Mouse (Mus musculus) liver, postnatal 0 days (tissue): ENCODE measurements around the gene Tenm1. TPM values are rescaled to one million over a fixed set of nuclear protein-coding genes. Genes with fewer than 3 reads are reported as not detected.
A peak's percentile ranks its signal among the peaks of the same experiment; 100 is the strongest.

Source experiments
- ATAC-seq: fragments of 200-750 bp; cut with Nextera tagmentation; 2 replicates; pipeline ENCODE4 v1.8.0; 2017; ENCODE audit warnings: mild to moderate bottlenecking, moderate library complexity
- DNase-seq: peaks from one replicate; pipeline ENCODE4 v3.0.0-alpha.2; 2016
- H3K27ac ChIP-seq: fragments of 300-500 bp; sonication (generic); 2 replicates; pipeline ENCODE4 v1.5.1; 2014; ENCODE audit warnings: antibody characterized with exemption, moderate library complexity, mild to moderate bottlenecking, low read depth
- H3K27me3 ChIP-seq: fragments of 300-500 bp; sonication (generic); 2 replicates; pipeline ENCODE4 v1.6.1; 2014; ENCODE audit warnings: low read length, control low read depth, mixed read lengths; ENCODE audit not compliant: insufficient read depth
- H3K36me3 ChIP-seq: fragments of 300-500 bp; sonication (generic); replicated peaks from 2 replicates; pipeline ENCODE4 v1.6.1; 2014; ENCODE audit warnings: mild to moderate bottlenecking, control low read depth, low read length, moderate library complexity, mixed read lengths; ENCODE audit not compliant: insufficient read depth
- H3K4me1 ChIP-seq: fragments of 300-500 bp; sonication (generic); 2 replicates; pipeline ENCODE4 v1.6.1; 2014; ENCODE audit warnings: antibody characterized with exemption, mild to moderate bottlenecking, control low read depth; ENCODE audit not compliant: insufficient read depth
- H3K4me2 ChIP-seq: fragments of 300-500 bp; sonication (generic); 2 replicates; pipeline ENCODE4 v1.6.1; 2014; ENCODE audit warnings: low read depth, mild to moderate bottlenecking, low read length, moderate library complexity, mixed read lengths
- H3K4me3 ChIP-seq: fragments of 300-500 bp; sonication (generic); 2 replicates; pipeline ENCODE4 v1.5.1; 2014; ENCODE audit warnings: low read depth, low read length
- H3K9ac ChIP-seq: fragments of 300-500 bp; sonication (generic); replicated peaks from 2 replicates; pipeline ENCODE4 v1.6.1; 2014; ENCODE audit warnings: mild to moderate bottlenecking, moderate library complexity
- H3K9me3 ChIP-seq: fragments of 300-500 bp; sonication (generic); 2 replicates; pipeline ENCODE4 v1.6.1; 2016; ENCODE audit warnings: mild to moderate bottlenecking, control low read depth, low read length, mixed read lengths
- CTCF ChIP-seq: sonication (generic); IDR thresholded peaks from 2 replicates; pipeline ENCODE4 v1.5.1; 2016; ENCODE audit warnings: antibody characterized with exemption, low read depth
- EP300 ChIP-seq: IDR thresholded peaks from 2 replicates; pipeline ENCODE4 v1.6.1; 2016; ENCODE audit warnings: antibody characterized with exemption, low read depth, mild to moderate bottlenecking
- WGBS: fragments of 180-500 bp; shearing (Covaris S2); extraction: QIAGEN DNeasy Blood & Tissue Kit; methylation state at CpG from one replicate; pipeline ENCODE4 v1.1.7; 2014; ENCODE audit not compliant: insufficient replicate concordance; 5-methylcytosine and 5-hydroxymethylcytosine counted together
- polyA plus RNA-seq: library from polyadenylated mRNA; unstranded; fragments of >200 nt; fragmentation: Nextera tagmentation; extraction: Ambion mirVana; gene quantifications from 2 replicates; pipeline ENCODE4 v1.2.1, GENCODE M21; 2015

Gene Tenm1
- polyA plus RNA-seq, 1 experiment from 2014 or later, result not detected

- H3K4me2 ChIP-seq, result peak overlapping the region; percentile 63
- no peak for ATAC-seq
- 26% methylated on average over 5 of the region's 5 CpGs for whole genome bisulfite sequencing
These were observed 888.2 kb downstream of the Tenm1 start for GRCm38 (mm10) chrX:42540756-42541053.

GRCm38 (mm10) chrX:42540030-42540755 is 888.7 kb downstream of the Tenm1 start:
- no peak overlapping the region for H3K27ac ChIP-seq
- DNase-seq, result no peak
- no peaks in the 10 kb centered on the region for H3K4me1 ChIP-seq
- TF ChIP-seq EP300 (no peak), CTCF (no peak)
- H3K9ac ChIP-seq, result no peak overlapping the region
- peak overlapping the region; percentile 30; the same call in 1 of the 2 replicates for H3K4me3 ChIP-seq
- WGBS, result 33% methylated on average over 3 of the region's 3 CpGs
- H3K27me3 ChIP-seq, result no peaks in the 10 kb centered on the region
- ATAC-seq, result no peak
- peak overlapping the region; percentile 63 for H3K4me2 ChIP-seq
- H3K36me3 ChIP-seq, result no peaks in the 10 kb centered on the region
- no peaks in the 10 kb centered on the region for H3K9me3 ChIP-seq

More at GRCm38 (mm10) chrX:42540756-42541053, 888.2 kb downstream of the Tenm1 start:
- Histone ChIP-seq H3K4me1 (no peaks in the 10 kb centered on the region), H3K27ac (no peak overlapping the region), H3K4me3 (peak overlapping the region; percentile 30; the same call in 1 of the 2 replicates), H3K36me3 (no peaks in the 10 kb centered on the region), H3K9ac (no peak overlapping the region), H3K27me3 (no peaks in the 10 kb centered on the region), H3K9me3 (no peaks in the 10 kb centered on the region)
- TF ChIP-seq CTCF, result peak; percentile 77
- no peak for TF ChIP-seq EP300
- peak; percentile 64 for DNase-seq

- Histone ChIP-seq H3K4me2 (no peak overlapping the region), H3K27me3 (no peaks in the 10 kb centered on the region), H3K4me1 (no peaks in the 10 kb centered on the region), H3K36me3 (no peaks in the 10 kb centered on the region), H3K27ac (no peak overlapping the region), H3K4me3 (no peak overlapping the region), H3K9ac (no peak overlapping the region), H3K9me3 (no peaks in the 10 kb centered on the region)
- TF ChIP-seq EP300, result no peak
- no peak for TF ChIP-seq CTCF
- DNase-seq (no peak), ATAC-seq (no peak)
- 76% methylated on average over 4 of the region's 4 CpGs for WGBS
These were observed 898.2 kb downstream of the Tenm1 start for GRCm38 (mm10) chrX:42530703-42531102.

GRCm38 (mm10) chrX:42522868-42523267 is 906.1 kb downstream of the Tenm1 start:
- H3K4me1 ChIP-seq, result no peaks in the 10 kb centered on the region
- H3K4me2 ChIP-seq, result no peak overlapping the region
- H3K27me3 ChIP-seq, result no peaks in the 10 kb centered on the region
- TF ChIP-seq CTCF (no peak), EP300 (no peak)
- 81% methylated on average over 2 of the region's 2 CpGs for WGBS
- H3K9ac ChIP-seq, result no peak overlapping the region
- DNase-seq (no peak), ATAC-seq (no peak)
- H3K27ac ChIP-seq, result no peak overlapping the region
- H3K36me3 ChIP-seq, result no peaks in the 10 kb centered on the region
- no peak overlapping the region for H3K4me3 ChIP-seq
- no peaks in the 10 kb centered on the region for H3K9me3 ChIP-seq

- H3K4me3 ChIP-seq, result no peak overlapping the region
- no peaks in the 10 kb centered on the region for H3K27me3 ChIP-seq
- no peaks in the 10 kb centered on the region for H3K36me3 ChIP-seq
- H3K9me3 ChIP-seq, result no peaks in the 10 kb centered on the region
- ATAC-seq (no peak), DNase-seq (no peak)
- H3K4me1 ChIP-seq, result no peaks in the 10 kb centered on the region
- no peak overlapping the region for H3K27ac ChIP-seq
- peak; percentile 46 for TF ChIP-seq CTCF
- TF ChIP-seq EP300, result no peak
- no peak overlapping the region for H3K4me2 ChIP-seq
- no peak overlapping the region for H3K9ac ChIP-seq
These were observed 916.4 kb downstream of the Tenm1 start for GRCm38 (mm10) chrX:42512567-42512966.

- no peak for TF ChIP-seq EP300
- no peak for TF ChIP-seq CTCF
- 68% methylated on average over 2 of the region's 2 CpGs for WGBS
- H3K27ac ChIP-seq, result no peak overlapping the region
- no peaks in the 10 kb centered on the region for H3K9me3 ChIP-seq
- H3K4me3 ChIP-seq, result no peak overlapping the region
- no peaks in the 10 kb centered on the region for H3K36me3 ChIP-seq
- DNase-seq (no peak), ATAC-seq (no peak)
- H3K9ac ChIP-seq, result no peak overlapping the region
- H3K4me1 ChIP-seq, result no peaks in the 10 kb centered on the region
- no peak overlapping the region for H3K4me2 ChIP-seq
- H3K27me3 ChIP-seq, result no peaks in the 10 kb centered on the region
These were observed 917.8 kb downstream of the Tenm1 start for GRCm38 (mm10) chrX:42511105-42511504.
